Mouse (Mus musculus): Measurements from ENCODE around the gene Iars2. TPM values are rescaled to one million over a fixed set of nuclear protein-coding genes. Genes with fewer than 3 reads are reported as not detected.

The Iars2 gene
- polyA plus RNA-seq, 1 experiment, result 21.6 TPM

DNA sequence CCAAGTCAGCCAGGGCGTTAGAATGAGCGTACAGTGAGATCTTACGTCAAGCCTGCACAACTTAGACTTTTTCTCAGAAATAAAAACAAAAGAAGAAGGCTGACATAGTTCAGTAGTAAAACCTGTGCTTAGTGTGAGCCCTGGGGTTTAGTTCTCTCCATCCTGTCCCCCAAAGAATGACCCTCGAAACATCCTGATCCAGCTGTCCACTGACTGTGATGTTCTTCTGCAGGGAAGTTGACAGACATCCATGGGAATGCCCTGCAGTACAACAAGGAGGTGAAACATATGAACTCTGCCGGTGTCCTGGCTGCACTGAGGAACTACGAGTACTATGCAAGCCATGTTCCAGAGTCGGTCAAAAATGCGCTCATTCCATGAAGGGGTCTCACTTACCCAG lies 27.1 kb upstream of the Iars2 start:
- no peak for DNase-seq
- 95% methylated on average over 8 of the region's 8 CpGs for WGBS
- H3K4me1 ChIP-seq (ENCODE audit: control insufficient read depth, insufficient read depth, low read length), result no peaks in the 10 kb centered on the region
- no peak overlapping the region for H3K4me3 ChIP-seq (replicated peaks; ENCODE audit: extremely low read depth, low read depth, low read length)
- TF ChIP-seq CTCF (IDR thresholded peaks at IDR 0.05; ENCODE audit: insufficient read depth, low read length) (no peak), POLR2A (IDR thresholded peaks at IDR 0.05; ENCODE audit: borderline replicate concordance, extremely low read depth, low read depth, low read length) (no peak)

DNA sequence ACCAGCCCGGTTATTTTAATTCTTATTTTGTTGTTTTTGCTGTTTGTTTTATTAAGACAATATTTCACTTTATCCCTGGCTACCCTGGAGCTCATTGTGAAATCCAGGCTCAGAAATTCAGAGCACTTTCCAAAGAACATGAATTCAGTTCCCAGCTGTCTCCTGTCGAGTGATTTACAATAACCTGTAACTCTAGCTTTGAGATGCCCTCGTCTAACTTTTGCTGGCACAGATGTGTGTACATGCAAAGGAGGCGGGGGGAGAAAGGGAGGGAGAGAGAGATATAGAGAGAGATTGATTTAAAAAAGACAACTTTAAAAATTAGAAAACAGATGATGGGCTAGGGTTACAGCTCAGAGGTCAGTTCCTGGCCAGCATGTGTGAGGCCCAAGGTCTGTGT lies 25.5 kb upstream of the Iars2 start:
- no peak overlapping the region for H3K4me3 ChIP-seq (replicated peaks; ENCODE audit: extremely low read depth, low read depth, low read length)
- no peak for DNase-seq

GRCm38 (mm10) chr1:185353351-185353750 lies 24.2 kb upstream of the Iars2 start:
- H3K4me3 ChIP-seq (replicated peaks; ENCODE audit: extremely low read depth, low read depth, low read length), result no peak overlapping the region

More for the DNA sequence above, 25.5 kb upstream of the Iars2 start:
- TF ChIP-seq POLR2A (IDR thresholded peaks at IDR 0.05; ENCODE audit: borderline replicate concordance, extremely low read depth, low read depth, low read length) (no peak), CTCF (IDR thresholded peaks at IDR 0.05; ENCODE audit: insufficient read depth, low read length) (no peak)
- 83% methylated on average over 4 of the region's 4 CpGs for WGBS
- H3K4me1 ChIP-seq (ENCODE audit: control insufficient read depth, insufficient read depth, low read length), result no peaks in the 10 kb centered on the region

GRCm38 (mm10) chr1:185352151-185352550 lies 23.0 kb upstream of the Iars2 start:
- DNase-seq, result no peak
- 88% methylated on average over 12 of the region's 12 CpGs for WGBS
- Histone ChIP-seq H3K4me1 (ENCODE audit: control insufficient read depth, insufficient read depth, low read length) (no peaks in the 10 kb centered on the region), H3K4me3 (replicated peaks; ENCODE audit: extremely low read depth, low read depth, low read length) (no peak overlapping the region)
- no peak for TF ChIP-seq POLR2A (IDR thresholded peaks at IDR 0.05; ENCODE audit: borderline replicate concordance, extremely low read depth, low read depth, low read length)
- no peak for TF ChIP-seq CTCF (IDR thresholded peaks at IDR 0.05; ENCODE audit: insufficient read depth, low read length)

More at GRCm38 (mm10) chr1:185353351-185353750, 24.2 kb upstream of the Iars2 start:
- TF ChIP-seq POLR2A (IDR thresholded peaks at IDR 0.05; ENCODE audit: borderline replicate concordance, extremely low read depth, low read depth, low read length), result no peak
- no peak for DNase-seq
- H3K4me1 ChIP-seq (ENCODE audit: control insufficient read depth, insufficient read depth, low read length), result no peaks in the 10 kb centered on the region
- WGBS, result 96% methylated on average over 8 of the region's 8 CpGs

DNA sequence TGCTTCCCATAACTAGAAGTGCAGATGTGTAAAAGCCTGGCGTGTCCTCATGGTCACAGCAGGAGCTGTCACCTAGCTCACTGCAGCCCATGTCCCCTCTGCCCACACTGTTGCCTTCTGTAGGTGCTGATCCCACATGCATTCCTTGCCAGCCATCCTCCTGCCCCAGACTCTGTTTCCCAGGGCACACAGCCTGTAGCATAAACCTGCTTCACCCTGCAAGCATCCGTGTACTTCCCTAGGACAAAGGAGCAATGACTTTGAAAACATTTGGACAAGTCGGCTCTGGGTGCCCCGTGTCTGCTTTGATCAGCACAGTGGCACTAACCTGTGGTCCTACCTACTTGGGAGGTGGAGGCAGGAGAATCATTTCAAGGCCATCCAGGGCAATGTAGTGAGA lies 21.4 kb upstream of the Iars2 start:
- no peak for TF ChIP-seq CTCF (IDR thresholded peaks at IDR 0.05; ENCODE audit: insufficient read depth, low read length)
- no peak for TF ChIP-seq POLR2A (IDR thresholded peaks at IDR 0.05; ENCODE audit: borderline replicate concordance, extremely low read depth, low read depth, low read length)
- DNase-seq, result no peak
- WGBS, result 89% methylated on average over 4 of the region's 4 CpGs
- H3K4me1 ChIP-seq (ENCODE audit: control insufficient read depth, insufficient read depth, low read length), result no peaks in the 10 kb centered on the region
- H3K4me3 ChIP-seq (replicated peaks; ENCODE audit: extremely low read depth, low read depth, low read length), result no peak overlapping the region

- 92% methylated on average over 14 of the region's 14 CpGs for WGBS
- no peak for DNase-seq
- Histone ChIP-seq H3K4me1 (ENCODE audit: control insufficient read depth, insufficient read depth, low read length) (no peaks in the 10 kb centered on the region), H3K4me3 (replicated peaks; ENCODE audit: extremely low read depth, low read depth, low read length) (no peak overlapping the region)
- TF ChIP-seq POLR2A (IDR thresholded peaks at IDR 0.05; ENCODE audit: borderline replicate concordance, extremely low read depth, low read depth, low read length) (no peak), CTCF (IDR thresholded peaks at IDR 0.05; ENCODE audit: insufficient read depth, low read length) (no peak)
Observed at GRCm38 (mm10) chr1:185349741-185350140, 20.5 kb upstream of the Iars2 start.

GRCm38 (mm10) chr1:185346188-185346587 lies 17.0 kb upstream of the Iars2 start:
- no peak for DNase-seq
- TF ChIP-seq POLR2A (IDR thresholded peaks at IDR 0.05; ENCODE audit: borderline replicate concordance, extremely low read depth, low read depth, low read length) (no peak), CTCF (IDR thresholded peaks at IDR 0.05; ENCODE audit: insufficient read depth, low read length) (peak; percentile 30; the same call in 1 of the 2 replicates)
- H3K4me3 ChIP-seq (replicated peaks; ENCODE audit: extremely low read depth, low read depth, low read length), result no peak overlapping the region
- H3K4me1 ChIP-seq (ENCODE audit: control insufficient read depth, insufficient read depth, low read length), result no peaks in the 10 kb centered on the region
- WGBS, result 64% methylated on average over 10 of the region's 10 CpGs

GRCm38 (mm10) chr1:185343422-185343821 lies 14.2 kb upstream of the Iars2 start:
- H3K4me1 ChIP-seq (ENCODE audit: control insufficient read depth, insufficient read depth, low read length), result no peaks in the 10 kb centered on the region
- WGBS, result 86% methylated on average over 8 of the region's 8 CpGs
- TF ChIP-seq POLR2A (IDR thresholded peaks at IDR 0.05; ENCODE audit: borderline replicate concordance, extremely low read depth, low read depth, low read length), result no peak
- TF ChIP-seq CTCF (IDR thresholded peaks at IDR 0.05; ENCODE audit: insufficient read depth, low read length), result peak; percentile 26; the same call in 1 of the 2 replicates

GRCm38 (mm10) chr1:185342441-185342840 lies 13.2 kb upstream of the Iars2 start:
- DNase-seq, result no peak
- H3K4me3 ChIP-seq (replicated peaks; ENCODE audit: extremely low read depth, low read depth, low read length), result no peak overlapping the region
- TF ChIP-seq POLR2A (IDR thresholded peaks at IDR 0.05; ENCODE audit: borderline replicate concordance, extremely low read depth, low read depth, low read length) (no peak), CTCF (IDR thresholded peaks at IDR 0.05; ENCODE audit: insufficient read depth, low read length) (no peak)
- 96% methylated on average over 4 of the region's 4 CpGs for WGBS
- no peaks in the 10 kb centered on the region for H3K4me1 ChIP-seq (ENCODE audit: control insufficient read depth, insufficient read depth, low read length)

More at GRCm38 (mm10) chr1:185343422-185343821, 14.2 kb upstream of the Iars2 start:
- DNase-seq, result no peak
- H3K4me3 ChIP-seq (replicated peaks; ENCODE audit: extremely low read depth, low read depth, low read length), result no peak overlapping the region

- WGBS, result 44% methylated on average over 3 of the region's 3 CpGs
- 0 out of 2 replicates have a peak, but pooled peaks cover 3% of the 10 kb centered on the region for H3K4me1 ChIP-seq (ENCODE audit: control insufficient read depth, insufficient read depth, low read length)
- TF ChIP-seq CTCF (IDR thresholded peaks at IDR 0.05; ENCODE audit: insufficient read depth, low read length), result no peak
- no peak for TF ChIP-seq POLR2A (IDR thresholded peaks at IDR 0.05; ENCODE audit: borderline replicate concordance, extremely low read depth, low read depth, low read length)
- no peak overlapping the region for H3K4me3 ChIP-seq (replicated peaks; ENCODE audit: extremely low read depth, low read depth, low read length)
- no peak for DNase-seq
Observed at GRCm38 (mm10) chr1:185336535-185336934, 7.3 kb upstream of the Iars2 start.

Data from lung, adult 2 months (tissue).